Mouse (Mus musculus) liver, embryonic 14.5 days (tissue): ENCODE results near the gene Acer2.

Experiments used
- CTCF ChIP-seq: IDR thresholded peaks from 2 replicates; pipeline ENCODE4 v1.5.1; 2016; ENCODE audit warnings: antibody characterized with exemption, low read depth, control low read depth
- EP300 ChIP-seq: IDR thresholded peaks from 2 replicates; pipeline ENCODE4 v1.6.1; 2016; ENCODE audit warnings: antibody characterized with exemption, low read depth

GRCm38 (mm10) chr4:86881178-86881577, 7.0 kb downstream of the Acer2 start:
- no peak for TF ChIP-seq CTCF
- TF ChIP-seq EP300 = no peak
